9 mouse cellular contexts compared by ENCODE assay signal in the genomic region with DNA sequence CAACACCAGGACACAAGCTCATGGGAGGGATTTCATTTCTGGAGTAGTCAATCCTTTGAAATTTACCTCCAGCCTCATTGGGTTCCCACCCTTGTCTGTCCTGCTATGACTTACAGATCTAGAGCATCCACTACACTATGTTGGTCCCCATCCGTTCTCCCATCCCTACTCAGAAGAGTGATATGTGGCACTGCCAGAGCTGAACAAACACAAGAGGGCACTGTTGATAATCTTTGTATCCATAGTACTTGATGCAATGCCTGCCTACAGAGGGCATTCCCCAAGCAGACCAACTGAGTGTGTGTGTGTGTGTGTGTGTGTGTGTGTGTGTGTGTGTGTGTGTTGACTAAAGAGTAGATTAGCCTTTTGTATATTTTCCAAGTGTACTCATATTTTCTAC. TPM values are rescaled to one million over a fixed set of nuclear protein-coding genes. Genes with fewer than 3 reads are reported as not detected.
DNase-seq lines count a peak whose midpoint lies in the region; ATAC-seq and TF ChIP-seq lines count a peak whose summit lies in the region.
"Had no signal": no experiment of that assay in that cellular context is flagged by ENCODE, and none has a peak within 500 bp of the region (broad histone marks: within the 10 kb centered on the region; RNA-seq: fewer than 3 reads in every experiment).

No protein-coding gene starts in this region.

- no peaks in the 10 kb centered on the region for H3K4me1 ChIP-seq in hindbrain, postnatal 0 days (ENCODE audit: insufficient read depth, low read length)
- H3K4me1 ChIP-seq in hindbrain, embryonic 13.5 days (replicated peaks): no peaks in the 10 kb centered on the region
- no peaks in the 10 kb centered on the region for H3K4me1 ChIP-seq in kidney, postnatal 0 days (replicated peaks; ENCODE audit: insufficient read depth, low read length)
- no peaks in the 10 kb centered on the region for H3K4me1 ChIP-seq in forebrain, embryonic 15.5 days
- H3K4me1 ChIP-seq: embryonic facial prominence, embryonic 13.5 days had no signal

- H3K4me3 ChIP-seq in hindbrain, postnatal 0 days (ENCODE audit: low read length): no peak overlapping the region
- H3K4me3 ChIP-seq in hindbrain, embryonic 13.5 days: no peak overlapping the region
- no peak overlapping the region for H3K4me3 ChIP-seq in kidney, postnatal 0 days (replicated peaks; ENCODE audit: low read depth, low read length)
- no peak overlapping the region for H3K4me3 ChIP-seq in forebrain, embryonic 15.5 days
- H3K4me3 ChIP-seq: embryonic facial prominence, embryonic 13.5 days; megakaryocyte, embryonic 14.5 days had no signal

- H3K4me2 ChIP-seq in hindbrain, postnatal 0 days (ENCODE audit: low read depth, low read length): no peak overlapping the region
- no peak overlapping the region for H3K4me2 ChIP-seq in hindbrain, embryonic 13.5 days
- H3K4me2 ChIP-seq in kidney, postnatal 0 days (ENCODE audit: low read length): no peak overlapping the region
- H3K4me2 ChIP-seq in forebrain, embryonic 15.5 days (replicated peaks): no peak overlapping the region
- H3K4me2 ChIP-seq: embryonic facial prominence, embryonic 13.5 days had no signal

- peak; percentile 22 for DNase-seq in hindbrain, postnatal 0 days (ENCODE audit: low spot score)
- peak; percentile 33 for DNase-seq in thymus, postnatal 0 days (ENCODE audit: low spot score)
- DNase-seq in thymus, adult 18-20 months: no peak
- DNase-seq in kidney, postnatal 0 days (ENCODE audit: low spot score): peak; percentile 42
- no peak for DNase-seq in urinary bladder, postnatal 14 days (ENCODE audit: low spot score)

- no peaks in the 10 kb centered on the region for H3K36me3 ChIP-seq in hindbrain, postnatal 0 days (ENCODE audit: insufficient read depth, low read length)
- no peaks in the 10 kb centered on the region for H3K36me3 ChIP-seq in hindbrain, embryonic 13.5 days
- H3K36me3 ChIP-seq in kidney, postnatal 0 days (ENCODE audit: insufficient read depth, low read length): no peaks in the 10 kb centered on the region
- H3K36me3 ChIP-seq in forebrain, embryonic 15.5 days: no peaks in the 10 kb centered on the region
- H3K36me3 ChIP-seq: embryonic facial prominence, embryonic 13.5 days had no signal

- H3K27ac ChIP-seq in hindbrain, postnatal 0 days: no peak overlapping the region
- no peak overlapping the region for H3K27ac ChIP-seq in hindbrain, embryonic 13.5 days
- no peak overlapping the region for H3K27ac ChIP-seq in kidney, postnatal 0 days
- no peak overlapping the region for H3K27ac ChIP-seq in forebrain, embryonic 15.5 days (replicated peaks)
- H3K27ac ChIP-seq: embryonic facial prominence, embryonic 13.5 days had no signal

- H3K9ac ChIP-seq in hindbrain, postnatal 0 days (replicated peaks; ENCODE audit: low read length): no peak overlapping the region
- no peak overlapping the region for H3K9ac ChIP-seq in hindbrain, embryonic 13.5 days
- no peak overlapping the region for H3K9ac ChIP-seq in kidney, postnatal 0 days (ENCODE audit: low read depth, low read length)
- H3K9ac ChIP-seq in forebrain, embryonic 15.5 days (replicated peaks): no peak overlapping the region
- H3K9ac ChIP-seq: embryonic facial prominence, embryonic 13.5 days had no signal

- 88% methylated on average over 1 of the region's 1 CpGs for WGBS in hindbrain, postnatal 0 days
- 97% methylated on average over 1 of the region's 1 CpGs for WGBS in hindbrain, embryonic 13.5 days
- 88% methylated on average over 1 of the region's 1 CpGs for WGBS in kidney, postnatal 0 days
- WGBS in forebrain, embryonic 15.5 days: 88% methylated on average over 1 of the region's 1 CpGs

- H3K27me3 ChIP-seq in hindbrain, postnatal 0 days (ENCODE audit: insufficient read depth, low read length): no peaks in the 10 kb centered on the region
- H3K27me3 ChIP-seq in hindbrain, embryonic 13.5 days: no peaks in the 10 kb centered on the region
- H3K27me3 ChIP-seq in kidney, postnatal 0 days (ENCODE audit: insufficient read depth, low read length): no peaks in the 10 kb centered on the region
- H3K27me3 ChIP-seq in forebrain, embryonic 15.5 days: no peaks in the 10 kb centered on the region
- H3K27me3 ChIP-seq: embryonic facial prominence, embryonic 13.5 days had no signal

- 0 out of 2 replicates have a peak, but pooled peaks have one; percentile 24 for ATAC-seq in hindbrain, postnatal 0 days
- ATAC-seq in hindbrain, embryonic 13.5 days (ENCODE audit: low FRiP score): no peak
- ATAC-seq in kidney, postnatal 0 days (replicated peaks; ENCODE audit: low FRiP score, low read depth): no peak
- ATAC-seq in forebrain, embryonic 15.5 days (replicated peaks): no peak

- TF ChIP-seq CTCF in hindbrain, postnatal 0 days (IDR thresholded peaks at IDR 0.05; ENCODE audit: low read depth): peak; percentile 52
- peak; percentile 61 for TF ChIP-seq CTCF in kidney, postnatal 0 days (IDR thresholded peaks at IDR 0.05; ENCODE audit: low read depth)

- no peaks in the 10 kb centered on the region for H3K9me3 ChIP-seq in hindbrain, postnatal 0 days (ENCODE audit: low read length)
- no peaks in the 10 kb centered on the region for H3K9me3 ChIP-seq in hindbrain, embryonic 13.5 days
- no peaks in the 10 kb centered on the region for H3K9me3 ChIP-seq in kidney, postnatal 0 days (replicated peaks; ENCODE audit: low read length)
- no peaks in the 10 kb centered on the region for H3K9me3 ChIP-seq in forebrain, embryonic 15.5 days
- H3K9me3 ChIP-seq: embryonic facial prominence, embryonic 13.5 days; megakaryocyte, embryonic 14.5 days had no signal

RNA-seq across cellular contexts. Expression of a gene that starts 58.4 kb away (rescaled TPM):
- total RNA-seq in hindbrain, postnatal 0 days (2014; rRNA removed): 0.18 and 0.37 TPM in 2 replicates
- polyA plus RNA-seq in hindbrain, postnatal 0 days (2015; fragmentation: Nextera tagmentation; extraction: Ambion mirVana): 0.93 and 1.3 TPM in 2 replicates
- 0.14 and 0.26 TPM in 2 replicates for polyA plus RNA-seq in hindbrain, embryonic 13.5 days (2015; fragmentation: Nextera tagmentation; extraction: Ambion mirVana)
- polyA plus RNA-seq in thymus, postnatal 0 days (2015; fragmentation: Nextera tagmentation; extraction: Ambion mirVana): 7.1 and 8.5 TPM in 2 replicates
- polyA plus RNA-seq in kidney, postnatal 0 days (2015; fragmentation: Nextera tagmentation; extraction: Ambion mirVana): 1.6 and 1.9 TPM in 2 replicates
- 0.22 and 0.46 TPM in 2 replicates for polyA plus RNA-seq in forebrain, embryonic 15.5 days (2015; fragmentation: Nextera tagmentation; extraction: Ambion mirVana)

Comparison
In these comparisons a context has a peak if more than half of its experiments do, and no peak if none do; other contexts are left out.
1. DNase-seq: peak in hindbrain, postnatal 0 days (single experiment), thymus, postnatal 0 days (single experiment) and kidney, postnatal 0 days (single experiment); none in thymus, adult 18-20 months (0 of 2) and urinary bladder, postnatal 14 days (single experiment).